Mouse (Mus musculus): ENCODE data around the gene Ceacam1.
"Not testable (repeated sequence)": the region's sequence is repeated elsewhere in the genome, so short reads cannot be mapped to it uniquely, and the experiment has no call there.

Ceacam1 gene

DNA sequence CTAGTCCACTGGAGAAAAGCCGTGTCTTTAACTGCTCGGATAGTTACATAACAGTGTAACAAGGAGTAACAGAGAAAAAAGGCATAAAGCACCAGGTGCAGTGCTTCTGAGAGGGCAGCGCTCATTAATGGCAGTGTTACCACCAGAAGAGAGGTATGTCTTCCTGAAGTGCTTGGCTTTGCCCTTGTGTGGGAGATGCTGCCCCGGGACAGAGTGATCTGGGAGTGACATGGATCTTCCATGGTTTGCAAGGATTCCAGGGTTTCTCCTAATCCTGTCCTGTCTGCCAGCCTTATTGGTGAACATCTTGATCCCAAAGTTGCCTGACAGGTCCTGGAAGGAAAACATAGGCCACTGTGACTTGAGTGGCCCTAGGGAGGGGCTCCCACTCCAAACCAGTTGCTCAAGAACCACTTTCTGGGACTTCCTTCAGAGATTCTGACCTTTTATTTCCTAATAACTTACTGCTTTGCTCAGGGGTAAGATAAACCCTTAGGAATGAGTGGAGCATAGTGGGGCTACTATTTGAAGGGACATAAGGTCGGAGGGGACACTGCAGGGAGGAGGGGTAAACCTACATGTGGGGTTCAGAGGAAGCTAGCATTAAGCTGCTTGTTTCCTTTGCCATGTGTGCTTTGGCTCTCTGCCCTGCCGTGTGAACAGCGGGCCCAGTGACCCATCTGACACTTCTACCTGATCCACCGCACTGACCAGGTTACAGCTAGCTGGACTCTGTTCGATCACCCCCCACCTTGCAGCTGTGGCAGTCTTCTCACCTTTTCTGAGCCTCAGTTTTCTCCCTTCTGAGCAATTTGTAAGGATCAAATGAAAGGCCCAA is 37.2 kb downstream of the Ceacam1 start:
- DNase-seq (ENCODE audit: low spot score in 2 of 2), result no peak

DNA sequence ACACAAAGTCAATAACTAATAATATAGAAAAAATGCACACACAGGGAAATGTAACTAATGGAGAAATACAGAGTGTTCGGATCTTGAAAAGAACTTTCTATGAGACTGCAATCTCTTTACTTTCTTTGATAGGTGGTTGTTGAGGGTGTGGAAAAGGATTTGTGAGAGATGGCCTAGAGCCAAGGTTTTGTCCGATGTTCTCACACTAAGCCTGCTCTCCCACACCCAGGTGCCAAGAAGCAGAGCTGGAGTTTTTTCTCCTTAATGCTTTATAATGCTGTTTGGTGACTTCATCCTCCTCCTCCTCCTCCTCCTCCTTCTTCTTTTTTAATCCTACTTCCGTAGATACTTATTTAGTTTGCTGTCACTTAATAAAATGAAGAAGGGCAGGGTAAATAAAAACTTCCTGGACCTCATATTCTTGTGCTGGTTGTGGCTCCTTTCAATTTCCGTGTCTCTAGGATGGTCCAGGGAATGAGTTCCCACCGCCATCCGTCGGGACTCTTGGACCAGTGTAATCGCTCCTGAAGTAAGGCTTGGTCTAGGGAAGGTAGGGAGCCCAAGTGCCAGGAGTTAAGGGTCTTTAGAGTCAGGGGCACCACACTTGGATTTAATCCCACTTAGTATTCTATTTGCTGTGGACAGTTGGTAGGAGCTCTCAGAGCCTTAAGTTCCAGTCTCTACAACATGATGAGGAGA is 38.1 kb downstream of the Ceacam1 start:
- DNase-seq (ENCODE audit: low spot score in 2 of 2), result no peak

DNA sequence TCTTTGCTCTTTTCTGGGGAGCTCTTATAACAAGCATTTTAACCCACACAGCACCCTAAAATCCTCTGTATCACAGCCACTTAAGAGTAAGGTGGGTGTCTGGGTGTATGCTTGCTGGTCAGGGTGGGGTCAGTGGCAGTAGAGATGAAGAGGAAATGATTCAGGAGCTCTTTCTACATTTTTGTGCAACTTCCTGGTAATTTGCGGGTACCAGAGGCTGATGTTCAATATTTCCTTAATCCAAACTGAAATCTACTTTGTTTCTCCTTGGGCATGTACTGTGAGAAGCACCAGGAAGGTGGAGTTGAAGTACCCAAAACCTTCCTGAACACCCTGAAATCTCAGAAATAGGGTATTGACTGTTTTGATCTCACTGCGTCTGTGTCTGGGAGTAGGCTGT is 40.7 kb downstream of the Ceacam1 start:
- no peak for DNase-seq (ENCODE audit: low spot score in 2 of 2)

DNA sequence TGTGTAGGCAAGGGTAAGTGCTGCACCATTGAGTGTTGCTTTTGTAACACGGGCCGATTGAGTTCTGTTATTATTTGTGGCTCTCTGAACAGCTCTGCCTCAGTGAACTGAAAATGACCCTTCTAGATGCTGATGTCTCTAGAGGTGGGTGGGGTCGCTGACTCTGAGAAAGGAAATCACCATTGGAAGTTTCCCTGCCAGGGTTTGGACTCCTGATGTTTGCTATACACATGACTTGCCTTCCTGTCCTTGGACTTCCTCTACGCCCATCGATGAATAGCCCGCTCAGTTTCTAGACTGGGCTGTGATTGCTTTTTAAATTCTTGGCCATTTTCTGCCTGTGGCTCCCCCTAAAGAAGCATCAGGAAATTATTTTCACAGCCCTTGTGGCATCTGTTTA is 41.2 kb downstream of the Ceacam1 start:
- DNase-seq (ENCODE audit: low spot score in 2 of 2), result no peak

DNA sequence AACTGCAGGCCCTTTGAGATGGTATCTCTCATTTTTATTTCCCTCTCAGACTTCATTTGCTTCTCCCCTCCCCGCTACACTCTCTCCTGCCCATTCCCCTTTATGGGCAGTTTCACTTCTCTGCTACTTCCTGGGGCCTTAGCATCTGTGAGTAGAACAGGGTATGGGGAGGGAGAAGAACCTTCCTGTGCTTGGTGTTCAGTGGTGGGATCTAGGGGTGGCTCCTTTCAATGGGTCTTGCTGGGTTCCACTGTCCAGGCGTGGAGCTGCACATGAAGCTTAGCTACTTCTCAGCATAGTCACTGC is 41.9 kb downstream of the Ceacam1 start:
- no peak for DNase-seq (ENCODE audit: low spot score in 2 of 2)

DNA sequence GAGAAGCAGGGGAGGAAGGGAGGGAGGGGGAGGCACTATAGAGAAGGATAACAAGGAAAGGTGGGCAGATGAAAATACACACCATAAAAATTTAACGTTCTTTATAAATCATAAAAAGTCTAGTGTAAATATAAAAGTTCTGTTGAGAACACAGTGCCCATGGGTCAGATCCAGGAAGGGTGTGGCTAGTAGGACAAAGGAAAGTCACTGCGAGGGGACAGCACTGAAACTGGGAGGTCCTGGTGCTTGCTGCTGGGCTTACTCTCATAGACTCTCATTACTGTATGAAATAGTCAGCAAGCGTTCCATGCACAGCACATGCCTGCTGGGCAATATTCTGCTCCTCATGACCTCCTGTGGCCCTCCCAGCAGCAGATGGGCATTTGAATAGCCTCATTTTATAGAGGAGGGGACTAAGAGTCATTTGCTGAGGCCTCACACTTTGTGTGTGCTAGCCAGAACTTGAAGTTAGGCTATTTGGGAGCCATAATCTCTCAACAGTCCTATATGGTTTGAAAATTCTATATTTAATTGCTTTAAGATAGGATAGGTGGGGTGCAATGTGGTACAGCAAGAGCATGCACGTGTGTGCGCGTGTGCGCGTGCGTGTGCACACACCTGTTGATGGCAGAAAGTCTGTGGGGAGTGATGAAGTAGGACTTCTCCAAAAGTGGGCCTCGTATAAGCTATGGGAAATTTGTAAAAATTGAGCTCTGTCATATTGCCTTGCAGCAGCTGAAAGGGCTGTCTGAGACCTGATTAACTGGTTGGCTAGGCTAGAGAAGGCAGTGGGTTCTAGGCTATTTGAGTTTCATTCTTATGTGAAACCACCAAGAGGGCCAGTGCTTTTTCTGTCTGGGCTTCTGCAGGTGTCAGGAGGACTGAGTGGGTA is 42.5 kb downstream of the Ceacam1 start:
- DNase-seq (ENCODE audit: low spot score in 2 of 2), result no peak

DNA sequence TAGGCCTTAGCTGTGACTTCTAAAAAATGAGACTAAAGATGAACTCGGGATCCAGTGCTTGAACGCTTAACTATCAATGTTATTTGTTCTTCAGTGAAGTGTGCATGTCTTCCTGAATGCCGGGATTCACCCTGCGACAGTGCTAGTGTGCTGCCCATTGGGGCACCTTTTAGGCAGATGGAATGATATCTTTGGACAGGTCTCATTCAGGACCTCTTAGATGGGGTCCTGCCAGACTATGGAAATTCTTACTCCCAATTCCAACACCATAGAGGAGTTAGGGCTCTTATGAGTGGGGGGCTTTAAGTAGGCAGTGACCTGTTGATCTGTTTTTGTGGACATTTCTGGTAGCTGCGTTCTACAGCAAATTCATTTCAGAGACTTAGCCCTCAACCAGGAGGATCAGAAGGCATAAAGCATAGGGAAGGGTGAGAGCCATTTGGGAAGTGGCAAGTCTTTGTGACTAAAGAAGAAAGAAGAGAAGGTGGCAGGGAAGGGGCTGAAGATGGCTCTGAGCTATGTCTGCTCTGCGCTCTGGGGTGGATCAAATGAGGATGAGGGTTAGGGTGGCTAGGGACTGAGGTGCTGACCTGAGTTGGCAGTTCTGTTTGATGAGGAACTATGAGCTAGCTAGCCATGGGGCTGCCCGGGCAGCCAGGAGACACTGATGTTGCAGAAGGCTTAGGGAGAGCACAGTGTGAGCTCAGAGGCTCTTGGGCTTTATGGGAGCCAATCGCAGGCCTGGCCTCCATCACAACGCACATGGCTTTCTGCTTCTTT is 43.4 kb downstream of the Ceacam1 start:
- DNase-seq (ENCODE audit: low spot score in 2 of 2), result no peak

DNA sequence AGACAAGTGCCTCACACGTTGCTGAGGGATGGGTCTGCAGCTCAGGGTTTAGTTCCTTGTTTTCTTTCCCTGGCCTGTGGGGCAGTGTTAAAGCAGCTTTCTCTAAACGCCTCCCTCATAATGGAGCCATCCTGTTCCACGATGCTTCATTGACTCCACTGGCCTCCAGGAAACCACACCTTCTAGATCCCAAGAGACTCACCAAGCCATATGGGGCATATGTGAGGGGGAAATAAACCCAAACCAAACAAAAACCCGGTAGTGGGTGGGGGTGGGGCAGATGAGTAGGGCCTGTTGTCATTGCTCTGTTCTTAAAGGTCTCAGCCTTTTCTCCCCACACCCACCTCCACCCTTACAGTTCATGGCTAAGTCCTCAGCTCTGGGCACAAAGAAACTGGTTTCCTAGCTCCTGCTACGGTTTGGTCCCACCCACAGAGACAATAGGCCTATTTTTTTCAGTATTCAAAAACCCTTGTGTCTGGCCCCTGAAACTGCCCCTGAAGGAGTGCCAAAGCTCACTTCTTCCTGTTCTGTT is 44.3 kb downstream of the Ceacam1 start:
- peak in 1 of 2 experiments; percentile 24 for DNase-seq (ENCODE audit: low spot score in 2 of 2)

DNA sequence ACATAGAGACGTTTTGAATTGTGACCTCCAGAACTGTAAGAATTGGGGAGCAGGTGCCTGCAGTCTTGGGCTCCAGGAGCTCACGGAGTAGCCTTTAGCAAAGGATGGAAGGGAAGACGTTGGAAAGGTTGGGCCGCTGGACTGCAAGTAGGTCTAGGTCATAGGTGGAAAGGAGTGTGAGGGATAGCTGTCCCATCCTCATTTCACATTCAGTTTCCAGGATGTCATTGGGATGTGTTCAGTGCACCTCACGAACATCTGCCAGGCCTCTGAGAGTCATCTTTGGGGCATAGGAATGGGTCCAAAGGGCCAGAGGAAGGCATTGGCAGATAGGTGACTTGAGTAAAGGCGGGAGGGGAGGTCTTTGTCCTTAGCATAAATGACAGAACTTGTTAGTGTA is 45.0 kb downstream of the Ceacam1 start:
- no peak for DNase-seq (ENCODE audit: low spot score in 2 of 2)

DNA sequence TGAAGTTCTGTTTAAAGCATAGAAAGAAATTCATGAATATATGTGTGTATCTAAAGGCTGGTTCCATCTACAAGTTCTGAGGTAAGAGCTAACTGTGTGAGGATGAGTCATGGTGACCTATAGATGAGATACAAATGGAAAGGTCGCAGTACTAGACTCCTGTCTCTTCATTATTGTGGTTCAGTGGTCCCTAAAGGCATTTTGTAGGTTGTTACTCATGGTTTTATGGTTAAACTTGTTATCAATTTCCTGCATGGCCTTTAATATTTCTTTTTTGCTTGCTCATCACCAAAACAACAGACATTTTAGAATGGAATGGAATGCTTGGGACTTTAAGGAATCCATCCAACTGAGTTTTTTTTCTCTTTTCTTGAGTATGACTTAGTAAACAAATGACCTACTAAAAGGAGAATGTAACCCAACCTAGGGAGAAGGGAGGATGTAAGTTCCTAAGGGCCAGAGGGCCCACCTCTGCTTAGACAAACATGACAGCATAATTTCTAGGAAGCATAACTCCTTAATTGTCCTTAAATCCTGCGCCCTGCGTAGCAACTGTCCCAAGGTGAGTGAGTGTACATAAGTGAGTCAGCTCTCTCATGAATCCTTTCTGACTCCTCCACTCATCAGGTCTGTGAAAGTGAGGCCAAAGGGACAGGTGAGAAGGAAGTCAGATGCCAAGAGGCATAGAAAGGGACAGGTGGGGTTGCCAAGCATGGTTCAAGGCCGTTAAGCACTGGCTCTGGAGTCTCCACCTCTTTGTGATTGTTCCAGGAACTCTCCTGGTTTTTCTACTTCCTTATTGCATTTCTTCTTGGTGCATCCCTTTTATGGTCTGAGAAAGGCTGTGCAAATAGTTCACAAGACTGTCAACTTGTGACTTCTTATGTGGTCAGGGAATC is 47.3 kb downstream of the Ceacam1 start:
- DNase-seq (ENCODE audit: low spot score in 2 of 2), result no peak

DNA sequence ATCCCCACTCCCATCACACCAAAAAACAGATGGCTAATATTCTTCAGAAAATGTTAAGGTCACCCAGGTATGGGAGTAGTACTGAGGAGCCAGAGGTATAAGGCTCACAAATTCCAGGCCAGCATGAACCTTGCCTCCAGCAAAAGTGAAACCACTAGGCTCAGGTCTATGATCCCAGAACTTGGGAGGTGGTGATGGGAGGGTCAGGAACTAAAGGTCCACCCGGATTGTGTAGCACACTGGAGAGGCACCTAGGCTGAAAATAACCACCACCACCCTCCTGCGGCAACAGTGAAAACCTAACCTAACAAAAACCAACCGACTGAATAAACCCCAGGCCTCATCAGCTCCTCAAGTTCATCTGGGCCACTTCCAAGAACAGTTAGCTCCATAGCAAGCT is 49.1 kb downstream of the Ceacam1 start:
- no peak for DNase-seq (ENCODE audit: low spot score in 2 of 2)

DNA sequence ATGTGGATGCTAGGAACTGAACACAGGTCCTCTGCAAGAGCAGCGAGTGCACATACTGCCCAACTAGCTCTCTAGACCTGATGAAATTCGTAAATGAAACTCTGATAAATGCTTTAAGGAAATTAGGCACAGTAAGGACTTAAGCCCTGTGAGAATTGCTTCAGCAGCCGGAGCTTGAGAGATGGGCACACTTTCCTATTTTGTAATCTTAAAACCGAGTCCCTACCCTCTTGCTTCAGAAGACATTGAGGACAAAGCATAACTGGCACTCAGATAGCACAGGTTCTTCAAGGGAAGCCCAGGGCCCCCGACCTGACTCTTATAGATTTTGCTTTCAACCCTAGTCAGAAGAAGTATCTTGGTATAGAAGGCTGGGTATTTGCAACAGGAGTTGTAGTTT is 50.3 kb downstream of the Ceacam1 start:
- no peak for DNase-seq (ENCODE audit: low spot score in 2 of 2)

DNA sequence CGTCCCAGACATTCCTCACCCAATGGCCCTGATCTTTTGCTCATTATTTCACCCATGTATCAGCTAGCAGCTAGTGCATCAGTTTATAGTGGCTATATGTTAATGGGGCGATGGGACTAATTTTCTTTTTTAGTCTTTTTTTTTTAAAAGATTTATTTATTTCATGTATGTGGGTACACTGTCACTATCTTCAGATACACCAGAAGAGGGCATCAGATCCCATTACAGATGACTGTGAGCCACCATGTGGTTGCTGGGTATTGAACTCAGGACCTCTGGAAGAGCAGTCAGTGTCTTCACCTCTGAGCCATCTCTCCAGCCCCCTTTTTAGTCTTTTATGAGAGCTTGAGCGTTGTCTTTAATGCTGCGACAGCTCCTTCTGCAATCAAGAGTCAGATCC is 51.0 kb downstream of the Ceacam1 start:
- not testable (repeated sequence) for DNase-seq (ENCODE audit: low spot score in 2 of 2)

DNA sequence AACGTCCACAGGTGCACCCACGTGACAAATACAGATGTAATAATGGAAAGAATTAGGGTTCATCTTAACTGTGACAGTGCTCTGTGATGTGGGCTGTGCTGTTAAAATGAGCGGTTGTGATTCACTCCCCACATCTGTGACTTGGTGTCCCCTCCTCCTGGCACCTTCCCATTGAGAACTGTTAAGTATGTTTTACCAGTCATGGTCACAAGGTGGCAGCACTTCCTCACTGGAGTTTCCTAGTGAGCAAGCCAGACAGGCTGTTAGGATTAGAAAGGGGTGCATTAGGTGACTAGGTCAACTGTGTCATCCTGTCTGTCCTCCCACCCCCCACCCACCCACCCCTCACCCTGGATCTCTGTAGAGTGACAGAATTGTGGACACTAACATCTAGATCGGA is 53.0 kb downstream of the Ceacam1 start:
- DNase-seq (ENCODE audit: low spot score in 2 of 2), result peak; percentile 55 to 83

DNA sequence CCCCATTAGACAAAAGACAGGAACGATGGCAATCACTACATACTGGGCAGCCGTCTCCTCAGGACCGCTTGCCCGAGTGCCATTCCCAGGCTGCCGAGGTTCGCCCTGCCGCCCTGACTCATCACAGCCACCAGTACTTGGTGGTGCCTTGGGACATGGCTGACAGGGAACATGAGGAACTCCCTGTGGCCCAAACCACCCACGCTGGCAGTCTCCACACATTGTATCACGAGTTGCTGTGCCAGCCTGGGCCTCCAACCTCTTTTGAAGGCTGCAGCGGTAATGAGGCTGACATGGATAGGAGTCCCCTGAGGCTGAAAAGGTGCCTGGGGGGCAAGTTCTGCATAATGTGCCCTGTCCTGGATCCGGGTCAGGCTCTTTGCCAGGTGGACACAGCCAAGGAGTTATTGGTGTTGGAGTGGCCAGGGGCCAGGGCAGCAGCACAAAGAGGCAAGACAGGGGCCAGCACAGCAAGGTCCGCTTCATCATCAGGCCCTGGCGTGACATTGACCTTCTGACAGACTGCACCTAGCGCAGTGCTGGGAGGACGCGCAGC is 55.0 kb downstream of the Ceacam1 start:
- no peak for DNase-seq (ENCODE audit: low spot score in 2 of 2)

DNA sequence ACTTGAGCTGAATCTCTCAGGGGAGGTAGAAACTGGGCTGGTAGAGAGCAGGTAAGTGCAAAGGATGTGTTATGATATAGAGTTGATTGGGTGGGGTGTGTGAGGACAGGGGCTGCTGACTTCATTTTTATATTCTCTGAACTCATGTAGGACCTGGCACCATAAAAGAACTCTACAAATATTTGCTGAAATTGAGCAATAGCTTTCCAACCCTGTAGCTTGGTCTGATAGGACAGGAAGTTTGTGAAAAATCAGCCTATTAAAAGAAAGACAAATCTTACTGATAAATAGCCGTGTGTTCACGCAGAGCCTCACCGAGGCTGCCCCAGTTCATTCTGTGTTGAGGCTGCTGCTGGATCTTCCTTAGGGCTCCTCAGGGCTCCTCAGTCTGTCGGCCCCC is 57.5 kb downstream of the Ceacam1 start:
- no peak for DNase-seq (ENCODE audit: low spot score in 2 of 2)

DNA sequence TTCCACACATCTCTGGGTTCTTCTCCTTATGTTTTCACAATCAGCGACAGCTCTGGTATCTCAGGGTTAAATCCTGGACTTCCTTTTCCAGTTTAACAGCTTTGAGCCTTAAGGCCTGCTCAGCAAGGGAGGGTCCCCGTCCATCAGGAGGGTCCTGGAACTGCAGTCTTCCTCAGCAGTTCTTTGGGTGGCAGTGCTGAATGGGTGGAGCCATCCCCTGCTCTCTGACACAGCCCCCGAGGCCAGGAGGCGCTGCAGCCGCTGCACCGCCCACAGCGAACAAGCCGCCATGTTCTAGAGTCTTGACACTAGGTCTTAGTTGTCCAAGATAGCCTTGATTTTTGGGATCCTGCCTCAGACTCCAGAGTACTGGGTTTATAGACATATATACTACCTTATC is 57.9 kb downstream of the Ceacam1 start:
- no peak for DNase-seq (ENCODE audit: low spot score in 2 of 2)

DNA sequence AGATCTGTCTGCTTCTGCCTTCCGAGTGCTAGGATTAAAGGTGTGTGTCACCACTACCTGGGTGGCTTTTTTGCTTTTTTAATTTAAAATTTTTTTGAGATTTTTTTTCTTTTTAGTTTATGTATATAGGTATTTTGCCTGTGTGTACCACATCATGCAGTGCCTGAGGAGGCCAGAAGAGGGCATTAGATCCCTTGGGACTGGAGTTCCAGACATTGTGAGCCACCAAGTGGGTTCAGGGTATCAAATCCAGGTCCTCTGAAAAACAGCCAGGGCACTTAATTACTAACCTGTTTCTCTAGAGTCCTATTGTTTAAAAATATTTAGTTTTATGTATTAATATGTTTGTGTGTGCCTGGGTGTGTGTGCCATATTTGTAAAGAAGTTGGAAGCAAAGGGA is 59.8 kb downstream of the Ceacam1 start:
- peak in 1 of 2 experiments; percentile 43 for DNase-seq (ENCODE audit: low spot score in 2 of 2)

DNA sequence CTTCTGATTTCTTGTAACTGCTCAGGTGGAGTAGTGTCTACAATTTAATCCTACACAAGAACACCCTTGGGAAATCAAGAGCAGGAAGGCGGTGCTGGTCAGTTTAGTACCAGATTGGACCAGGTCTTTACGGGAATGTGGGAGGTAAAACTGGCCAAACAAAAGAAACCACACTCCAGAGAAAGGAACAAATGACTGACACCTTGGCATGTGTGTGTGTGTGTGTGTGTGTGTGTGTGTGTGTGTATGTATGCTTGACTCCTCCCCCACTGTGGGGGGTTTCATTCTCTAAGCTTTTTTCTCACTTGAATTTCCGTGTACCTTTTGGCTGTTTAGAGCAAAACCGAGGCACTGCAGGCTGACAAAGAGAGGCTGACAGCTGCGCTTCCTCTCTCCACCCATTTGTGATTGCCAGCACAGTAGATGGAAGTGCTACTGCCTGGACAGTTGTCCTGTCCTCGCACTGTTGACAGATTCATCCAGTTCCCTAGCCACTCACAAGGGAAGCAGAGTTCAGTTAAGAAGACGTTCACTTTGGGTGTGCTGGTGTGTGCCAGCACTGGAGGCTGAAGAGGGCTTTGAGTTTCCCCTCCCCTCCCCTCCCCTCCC is 64.5 kb downstream of the Ceacam1 start, which contains the start of gene Cxcl17:
Cxcl17 (minus strand) TSS at position 54 of the 609 bp plus-strand sequence.
- no peak for DNase-seq (ENCODE audit: low spot score in 2 of 2)

DNA sequence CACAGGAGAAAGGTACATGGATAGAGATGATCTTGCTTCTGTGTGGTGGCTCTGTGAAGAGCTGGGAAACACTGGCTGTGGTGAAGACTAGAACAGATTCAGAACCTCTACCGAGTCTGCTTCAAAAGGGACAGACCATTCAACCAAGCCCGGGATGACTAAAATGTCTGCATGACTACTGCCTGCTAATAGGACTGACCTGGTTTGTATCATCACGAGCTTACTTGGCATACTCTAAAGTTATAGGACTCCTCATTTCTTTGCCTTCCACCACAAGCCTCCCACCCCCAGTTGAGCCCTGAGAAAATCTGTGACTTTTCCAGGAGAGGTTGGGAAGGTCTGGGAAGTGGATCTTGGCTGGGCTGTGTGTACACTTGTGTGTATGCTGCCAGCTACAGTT is 65.5 kb downstream of the Ceacam1 start:
- no peak for DNase-seq (ENCODE audit: low spot score in 2 of 2)
